Mouse (Mus musculus): ENCODE data around the gene Ciao1. TPM values are rescaled to one million over a fixed set of nuclear protein-coding genes. Genes with fewer than 3 reads are reported as not detected.

The Ciao1 gene
- polyA plus RNA-seq, 1 experiment, result 110 TPM

DNA sequence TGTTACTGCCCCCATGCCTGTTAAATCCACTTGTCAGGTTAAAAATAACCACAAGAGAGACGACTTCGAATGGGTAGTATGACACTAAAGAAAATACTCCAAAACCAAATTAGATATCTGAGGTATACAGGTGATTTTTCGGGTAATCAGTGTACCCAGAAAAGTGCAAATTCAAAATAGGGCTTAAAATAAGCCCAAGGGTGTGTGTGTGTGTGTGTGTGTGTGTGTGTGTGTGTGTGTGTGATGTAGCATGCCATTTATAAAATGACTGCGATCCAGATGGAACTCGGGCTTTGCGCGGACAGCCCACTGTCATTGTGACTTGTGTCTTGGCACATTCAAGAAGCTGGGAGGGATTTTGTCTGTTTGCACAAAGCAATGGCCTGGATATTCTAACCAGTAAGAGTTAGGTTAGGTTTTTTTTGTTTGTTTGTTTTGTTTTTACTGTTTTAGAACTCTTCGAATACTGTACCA, 23.5 kb upstream of the Ciao1 start:
- Histone ChIP-seq H3K4me3 (replicated peaks; ENCODE audit: insufficient read depth, low read depth, low read length) (peak overlapping the region; percentile 89), H3K27ac (ENCODE audit: insufficient read depth, low read length) (peak overlapping the region; percentile 29; the same call in 1 of the 2 replicates), H3K27me3 (ENCODE audit: control insufficient read depth, insufficient read depth, low read length) (no peaks in the 10 kb centered on the region), H3K4me1 (ENCODE audit: control insufficient read depth, insufficient read depth, low read length) (no peaks in the 10 kb centered on the region; the same call in 1 of the 2 replicates)
- peak in 1 of 2 experiments; percentile 66 for DNase-seq
- 5% methylated on average over 8 of the region's 8 CpGs for WGBS
- TF ChIP-seq CTCF (IDR thresholded peaks at IDR 0.05; ENCODE audit: borderline replicate concordance, insufficient read depth, low read depth, low read length), result no peak
- no peak for TF ChIP-seq POLR2A (IDR thresholded peaks at IDR 0.05; ENCODE audit: borderline replicate concordance, insufficient read depth, low read length)

DNA sequence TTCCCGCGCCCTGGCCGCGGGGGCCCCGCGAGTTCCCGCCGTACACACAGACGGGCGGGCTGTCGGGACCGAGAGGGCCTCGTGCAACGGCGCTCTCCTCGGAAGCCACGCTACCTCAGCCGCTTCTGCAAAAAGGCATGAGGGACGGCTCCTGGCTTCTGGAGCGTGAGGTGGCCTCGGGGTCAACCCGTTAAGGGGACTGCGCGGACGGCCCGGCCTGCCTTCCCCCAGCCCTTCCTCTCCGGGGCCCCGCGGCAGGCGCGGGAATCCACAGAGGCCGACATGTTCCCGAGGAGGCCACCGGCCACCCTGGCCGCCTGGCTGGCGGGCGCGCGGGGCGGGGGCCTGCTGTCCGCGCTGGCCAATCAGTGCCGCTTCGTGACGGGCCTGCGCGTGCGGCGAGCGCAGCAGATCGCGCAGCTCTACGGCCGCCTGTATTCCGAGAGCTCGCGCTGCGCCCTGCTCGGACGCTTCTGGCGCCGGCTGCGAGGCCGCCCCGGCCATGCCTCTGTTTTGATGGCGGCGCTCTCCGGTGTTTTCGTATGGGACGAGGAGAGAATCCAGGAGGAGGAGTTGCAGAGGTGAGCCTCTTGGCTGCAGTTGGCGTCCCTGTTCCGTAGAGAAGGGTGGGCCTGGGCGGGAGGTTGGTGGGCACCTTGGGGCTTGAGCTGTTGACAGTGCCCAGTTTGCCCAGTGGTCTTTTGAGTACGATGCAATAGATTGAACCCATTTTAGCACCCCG, 22.9 kb upstream of the Ciao1 start:
- peak; percentile 39 for TF ChIP-seq POLR2A (IDR thresholded peaks at IDR 0.05; ENCODE audit: borderline replicate concordance, insufficient read depth, low read length)
- no peak for TF ChIP-seq CTCF (IDR thresholded peaks at IDR 0.05; ENCODE audit: borderline replicate concordance, insufficient read depth, low read depth, low read length)
- H3K27me3 ChIP-seq (ENCODE audit: control insufficient read depth, insufficient read depth, low read length), result no peaks in the 10 kb centered on the region
- peak overlapping the region; percentile 91 for H3K27ac ChIP-seq (ENCODE audit: insufficient read depth, low read length)
- peak; percentile 88 to 92 for DNase-seq
- H3K4me1 ChIP-seq (ENCODE audit: control insufficient read depth, insufficient read depth, low read length), result no peaks in the 10 kb centered on the region; the same call in 1 of the 2 replicates
- peak overlapping the region; percentile 89 for H3K4me3 ChIP-seq (replicated peaks; ENCODE audit: insufficient read depth, low read depth, low read length)
- under 1% methylated on average over 75 of the region's 75 CpGs for WGBS

DNA sequence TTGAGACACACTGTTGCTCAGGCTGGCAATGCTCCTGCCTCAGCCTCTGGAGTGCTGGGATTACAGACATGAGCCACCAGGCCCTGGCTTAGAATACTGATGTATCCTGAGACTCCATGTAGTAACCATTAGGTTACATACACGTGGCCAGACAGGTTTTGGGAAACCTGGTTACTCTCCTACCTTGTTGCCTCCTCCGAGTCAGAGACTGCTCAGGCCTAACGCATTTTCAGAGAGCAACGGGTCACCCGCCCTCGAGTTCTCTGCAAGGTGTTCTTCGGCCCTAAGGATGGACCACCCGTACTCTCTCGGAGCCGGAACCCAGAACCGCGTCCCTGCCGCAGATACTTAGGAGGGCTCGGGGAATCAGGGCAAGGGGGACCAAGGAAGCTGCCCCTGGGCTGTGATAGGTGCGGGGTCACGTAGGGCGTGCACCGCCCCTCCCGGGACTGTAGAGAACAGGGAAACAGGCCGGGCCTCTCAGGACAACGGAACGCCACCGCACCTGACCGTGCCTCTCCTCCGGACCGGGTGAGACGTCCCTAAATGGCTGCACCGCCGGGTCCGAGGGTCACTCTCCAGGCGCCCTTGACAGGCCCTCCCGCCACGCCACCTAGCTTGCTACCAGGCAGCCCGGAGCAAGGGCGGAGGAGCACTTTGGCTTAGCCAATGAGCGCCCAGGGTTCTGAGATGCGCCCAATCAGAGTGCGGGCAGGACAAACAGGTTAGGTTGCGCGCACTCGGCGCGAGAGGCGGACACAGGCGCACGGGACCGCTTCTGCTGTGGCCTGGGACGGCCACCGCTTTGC, 22.1 kb upstream of the Ciao1 start, which contains the start of gene Stard7:
TSS of gene Stard7 (plus strand) at position 728 of the 809 bp plus-strand sequence.
- peak within 1 kb of the TSS; percentile 91 for H3K27ac ChIP-seq (ENCODE audit: insufficient read depth, low read length)
- no peaks in the 10 kb centered on the region for H3K27me3 ChIP-seq (ENCODE audit: control insufficient read depth, insufficient read depth, low read length)
- peak; percentile 97 to 99 for DNase-seq
- WGBS, result under 1% methylated on average over 49 of the region's 49 CpGs
- H3K4me3 ChIP-seq (replicated peaks; ENCODE audit: insufficient read depth, low read depth, low read length), result peak within 1 kb of the TSS; percentile 89
- TF ChIP-seq CTCF (IDR thresholded peaks at IDR 0.05; ENCODE audit: borderline replicate concordance, insufficient read depth, low read depth, low read length) (no peak), POLR2A (IDR thresholded peaks at IDR 0.05; ENCODE audit: borderline replicate concordance, insufficient read depth, low read length) (peak; percentile 86)
- no peaks in the 10 kb centered on the region; the same call in 1 of the 2 replicates for H3K4me1 ChIP-seq (ENCODE audit: control insufficient read depth, insufficient read depth, low read length)

DNA sequence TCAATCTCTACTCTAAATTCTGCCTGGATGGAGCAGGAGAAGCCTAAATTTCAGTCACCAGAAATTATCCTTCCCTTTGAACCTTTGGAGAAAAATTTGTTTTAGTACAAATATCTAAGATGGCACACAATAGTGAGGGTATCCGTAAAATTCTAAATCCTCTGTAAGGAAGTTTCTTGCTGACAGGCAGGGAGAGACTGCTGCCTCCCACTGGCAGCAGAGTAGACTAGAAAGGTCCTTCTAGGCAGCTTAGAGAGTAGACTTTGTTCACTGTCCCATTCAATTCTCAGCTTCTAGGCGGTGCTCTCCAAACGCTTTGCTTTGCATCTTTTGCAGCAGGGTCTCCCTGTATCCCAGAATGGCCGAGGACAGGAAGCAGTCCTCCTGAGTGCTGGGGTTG, 20.2 kb upstream of the Ciao1 start:
- TF ChIP-seq POLR2A (IDR thresholded peaks at IDR 0.05; ENCODE audit: borderline replicate concordance, insufficient read depth, low read length) (no peak), CTCF (IDR thresholded peaks at IDR 0.05; ENCODE audit: borderline replicate concordance, insufficient read depth, low read depth, low read length) (no peak)
- Histone ChIP-seq H3K27me3 (ENCODE audit: control insufficient read depth, insufficient read depth, low read length) (no peaks in the 10 kb centered on the region), H3K4me3 (replicated peaks; ENCODE audit: insufficient read depth, low read depth, low read length) (no peak overlapping the region), H3K4me1 (ENCODE audit: control insufficient read depth, insufficient read depth, low read length) (no peaks in the 10 kb centered on the region), H3K27ac (ENCODE audit: insufficient read depth, low read length) (no peak overlapping the region)
- no peak for DNase-seq
- 40% methylated on average over 4 of the region's 4 CpGs for WGBS

DNA sequence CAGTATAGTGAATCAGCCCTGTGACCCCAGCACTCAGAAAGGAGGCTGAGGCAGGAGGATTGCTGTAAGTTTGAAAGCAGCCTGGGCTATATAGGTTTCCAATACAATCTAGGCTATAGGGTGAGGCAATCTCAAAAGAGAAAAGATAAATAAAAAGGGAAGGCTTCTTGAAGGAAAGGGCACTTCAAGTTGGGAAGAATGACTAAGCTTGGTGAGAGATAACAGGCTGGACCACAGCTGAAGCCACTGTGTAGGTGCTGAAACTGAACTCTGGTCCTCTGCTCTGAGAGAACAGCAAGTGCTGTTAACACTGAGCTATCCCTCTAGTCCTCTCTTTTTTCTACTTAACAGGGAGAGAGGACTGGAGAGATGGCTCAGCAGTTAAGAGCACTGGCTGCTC, 14.9 kb upstream of the Ciao1 start:
- no peak for DNase-seq
- H3K4me1 ChIP-seq (ENCODE audit: control insufficient read depth, insufficient read depth, low read length), result no peaks in the 10 kb centered on the region
- H3K4me3 ChIP-seq (replicated peaks; ENCODE audit: insufficient read depth, low read depth, low read length), result no peak overlapping the region
- TF ChIP-seq POLR2A (IDR thresholded peaks at IDR 0.05; ENCODE audit: borderline replicate concordance, insufficient read depth, low read length), result no peak
- no peak for TF ChIP-seq CTCF (IDR thresholded peaks at IDR 0.05; ENCODE audit: borderline replicate concordance, insufficient read depth, low read depth, low read length)
- H3K27me3 ChIP-seq (ENCODE audit: control insufficient read depth, insufficient read depth, low read length), result no peaks in the 10 kb centered on the region
- H3K27ac ChIP-seq (ENCODE audit: insufficient read depth, low read length), result no peak overlapping the region

DNA sequence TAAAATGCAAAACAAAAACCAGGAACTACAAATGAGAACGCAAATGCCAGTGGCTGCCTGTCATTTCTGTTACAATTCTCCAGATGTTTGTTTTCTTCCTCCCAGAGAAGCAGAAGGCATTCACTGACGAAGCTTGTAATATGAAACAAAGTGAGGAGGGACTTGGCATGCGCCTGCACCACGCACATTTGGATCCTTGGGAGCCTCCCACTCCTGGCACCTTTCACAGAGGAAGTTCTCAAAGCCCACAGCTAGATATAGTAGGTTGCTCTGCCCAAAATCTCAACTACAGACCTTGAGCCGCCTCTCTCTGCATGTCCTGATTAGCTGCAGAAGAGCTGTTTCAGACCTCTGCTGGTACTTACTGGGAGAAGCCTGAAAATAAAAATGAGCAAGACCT, 11.7 kb upstream of the Ciao1 start:
- H3K27ac ChIP-seq (ENCODE audit: insufficient read depth, low read length), result no peak overlapping the region
- H3K27me3 ChIP-seq (ENCODE audit: control insufficient read depth, insufficient read depth, low read length), result no peaks in the 10 kb centered on the region
- H3K4me3 ChIP-seq (replicated peaks; ENCODE audit: insufficient read depth, low read depth, low read length), result no peak overlapping the region

DNA sequence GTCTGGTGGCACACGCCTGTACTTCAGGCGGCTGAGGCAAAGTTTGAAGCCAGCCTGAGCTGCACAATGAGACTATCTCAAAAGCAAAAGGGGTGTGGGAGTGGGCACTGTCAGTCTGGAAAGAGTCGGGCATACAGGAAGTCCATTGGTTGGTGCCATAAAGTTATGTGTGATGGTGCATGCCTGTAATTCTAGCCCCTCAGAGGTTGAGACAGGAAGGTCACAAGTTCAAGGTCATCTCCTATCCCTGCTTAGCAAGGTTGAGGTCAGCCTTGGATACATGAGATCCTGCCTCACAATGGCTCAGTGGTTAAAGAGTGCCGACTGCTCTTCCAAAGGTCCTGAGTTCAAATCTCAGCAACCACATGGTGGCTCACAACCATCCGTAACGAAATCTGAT, 7.7 kb upstream of the Ciao1 start:
- Histone ChIP-seq H3K27ac (ENCODE audit: insufficient read depth, low read length) (no peak overlapping the region), H3K4me1 (ENCODE audit: control insufficient read depth, insufficient read depth, low read length) (peaks cover 2% of the 10 kb centered on the region; the same call in 1 of the 2 replicates), H3K27me3 (ENCODE audit: control insufficient read depth, insufficient read depth, low read length) (no peaks in the 10 kb centered on the region), H3K4me3 (replicated peaks; ENCODE audit: insufficient read depth, low read depth, low read length) (no peak overlapping the region)
- WGBS, result 90% methylated on average over 6 of the region's 6 CpGs
- DNase-seq, result no peak
- TF ChIP-seq POLR2A (IDR thresholded peaks at IDR 0.05; ENCODE audit: borderline replicate concordance, insufficient read depth, low read length), result no peak
- TF ChIP-seq CTCF (IDR thresholded peaks at IDR 0.05; ENCODE audit: borderline replicate concordance, insufficient read depth, low read depth, low read length), result no peak

More for the DNA sequence above, 11.7 kb upstream of the Ciao1 start:
- DNase-seq, result no peak
- TF ChIP-seq CTCF (IDR thresholded peaks at IDR 0.05; ENCODE audit: borderline replicate concordance, insufficient read depth, low read depth, low read length) (no peak), POLR2A (IDR thresholded peaks at IDR 0.05; ENCODE audit: borderline replicate concordance, insufficient read depth, low read length) (no peak)
- whole genome bisulfite sequencing, result 73% methylated on average over 5 of the region's 5 CpGs
- H3K4me1 ChIP-seq (ENCODE audit: control insufficient read depth, insufficient read depth, low read length), result no peaks in the 10 kb centered on the region

Measured in cerebellum, adult 2 months (tissue).